Mouse (Mus musculus): Measurements from ENCODE around the gene Cacna1d.

Gene Cacna1d

GRCm38 (mm10) chr14:30137961-30138360 is 353.3 kb downstream of the Cacna1d start:
- DNase-seq: no peak

GRCm38 (mm10) chr14:30136965-30137364 is 354.3 kb downstream of the Cacna1d start:
- DNase-seq: peak; percentile 89

- no peak for DNase-seq
Measured at GRCm38 (mm10) chr14:30135351-30135750, 355.9 kb downstream of the Cacna1d start.

GRCm38 (mm10) chr14:30133684-30134083 is 357.6 kb downstream of the Cacna1d start:
- peak; percentile 14 for DNase-seq

- no peak for DNase-seq
Measured at GRCm38 (mm10) chr14:30131256-30131655, 360.0 kb downstream of the Cacna1d start.

GRCm38 (mm10) chr14:30130092-30130491 is 361.2 kb downstream of the Cacna1d start:
- DNase-seq: no peak

GRCm38 (mm10) chr14:30129378-30129777 is 361.9 kb downstream of the Cacna1d start:
- peak; percentile 51 for DNase-seq

- no peak for DNase-seq
Measured at GRCm38 (mm10) chr14:30124951-30125690, 366.1 kb downstream of the Cacna1d start.

- DNase-seq: no peak
Measured at GRCm38 (mm10) chr14:30120023-30120422, 371.2 kb downstream of the Cacna1d start.

GRCm38 (mm10) chr14:30113392-30114108 is 377.7 kb downstream of the Cacna1d start:
- DNase-seq: no peak

GRCm38 (mm10) chr14:30109079-30109478 is 382.2 kb downstream of the Cacna1d start:
- DNase-seq: peak; percentile 30

GRCm38 (mm10) chr14:30106550-30106949 is 384.7 kb downstream of the Cacna1d start:
- no peak for DNase-seq

GRCm38 (mm10) chr14:30105551-30105950 is 385.7 kb downstream of the Cacna1d start:
- DNase-seq: no peak

GRCm38 (mm10) chr14:30103946-30104536 is 387.2 kb downstream of the Cacna1d start:
- peak; percentile 7 for DNase-seq

GRCm38 (mm10) chr14:30097239-30097638 is 394.0 kb downstream of the Cacna1d start:
- DNase-seq: peak; percentile 28

- DNase-seq: no peak
Measured at GRCm38 (mm10) chr14:30092426-30092825, 398.8 kb downstream of the Cacna1d start.

GRCm38 (mm10) chr14:30092021-30092420 is 399.2 kb downstream of the Cacna1d start:
- DNase-seq: no peak

- no peak for DNase-seq
Measured at GRCm38 (mm10) chr14:30079729-30080128, 411.5 kb downstream of the Cacna1d start.

- no peak for DNase-seq
Measured at GRCm38 (mm10) chr14:30078115-30078808, 413.0 kb downstream of the Cacna1d start.

GRCm38 (mm10) chr14:30075268-30075887 is 415.9 kb downstream of the Cacna1d start:
- DNase-seq: no peak

- no peak for DNase-seq
Measured at GRCm38 (mm10) chr14:30068566-30068965, 422.7 kb downstream of the Cacna1d start.

GRCm38 (mm10) chr14:30066752-30067151 is 424.5 kb downstream of the Cacna1d start:
- no peak for DNase-seq

- no peak for DNase-seq
Measured at GRCm38 (mm10) chr14:30064864-30065263, 426.4 kb downstream of the Cacna1d start.
